Mouse (Mus musculus) stomach, postnatal 0 days (tissue): Measurements from ENCODE around the gene Hspb7.

Source experiments
- CTCF ChIP-seq: IDR thresholded peaks from 2 replicates; pipeline ENCODE4 v1.5.1; 2016; ENCODE audit warnings: antibody characterized with exemption, low read depth, mild to moderate bottlenecking, moderate library complexity
- EP300 ChIP-seq: optimal IDR thresholded peaks from 2 replicates; pipeline ENCODE3; 2016; ENCODE audit warnings: antibody characterized with exemption

- TF ChIP-seq CTCF: no peak
- no peak for TF ChIP-seq EP300
Measured at GRCm38 (mm10) chr4:141468576-141468975, 48.0 kb downstream of the Hspb7 start.
